Mouse (Mus musculus): ENCODE measurements around the gene Colgalt1.

Gene Colgalt1

DNA sequence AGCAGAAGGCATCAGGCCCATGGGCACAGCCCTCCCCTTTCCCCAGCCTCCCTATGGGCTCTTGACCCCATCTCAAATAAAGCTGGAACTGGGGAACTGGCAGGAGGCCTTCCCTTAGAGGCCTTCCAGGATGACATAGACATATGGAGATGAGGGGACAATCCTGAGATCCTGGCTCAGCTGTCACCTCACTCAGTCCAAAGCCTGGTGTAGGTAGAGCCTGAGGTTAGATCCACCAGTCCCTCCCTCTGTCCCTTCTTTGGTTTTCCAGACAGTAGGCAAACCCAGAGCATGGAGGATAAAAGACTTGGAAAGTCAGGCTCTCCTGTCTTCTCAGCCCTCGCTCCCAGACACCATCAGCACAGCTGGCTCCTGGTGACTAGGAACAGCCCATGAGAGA lies 56.1 kb downstream of the Colgalt1 start:
- in situ Hi-C loops (cut with MseI, MboI): loop anchor here in 1 of 2 experiments (10.0 kb wide), 1 partner anchor 102 kb away; the partner anchor contains the start of genes Nxnl1 and Slc27a1

DNA sequence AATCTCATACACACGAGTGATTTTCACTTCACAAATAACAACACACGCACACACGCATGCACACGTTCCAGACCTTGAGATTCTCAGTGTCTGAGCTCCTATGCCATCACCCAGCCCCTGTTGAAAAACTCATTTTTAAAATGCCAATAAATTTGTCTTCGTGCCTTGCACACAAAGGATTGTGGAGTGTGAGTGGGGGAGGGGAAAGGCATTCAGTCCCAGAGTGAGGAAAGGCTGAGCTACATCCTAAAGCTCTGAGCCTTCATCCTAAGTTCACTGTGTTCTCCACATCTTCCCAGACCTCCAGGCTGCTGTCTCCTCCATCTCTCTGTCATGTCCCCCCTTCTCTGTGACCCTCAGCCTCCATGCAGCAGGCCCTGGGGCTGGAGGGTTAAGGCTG lies 56.5 kb downstream of the Colgalt1 start:
- in situ Hi-C loops (cut with MseI, MboI): loop anchor here in 1 of 2 experiments (10.0 kb wide), 1 partner anchor 102 kb away; the partner anchor contains the start of genes Nxnl1 and Slc27a1

DNA sequence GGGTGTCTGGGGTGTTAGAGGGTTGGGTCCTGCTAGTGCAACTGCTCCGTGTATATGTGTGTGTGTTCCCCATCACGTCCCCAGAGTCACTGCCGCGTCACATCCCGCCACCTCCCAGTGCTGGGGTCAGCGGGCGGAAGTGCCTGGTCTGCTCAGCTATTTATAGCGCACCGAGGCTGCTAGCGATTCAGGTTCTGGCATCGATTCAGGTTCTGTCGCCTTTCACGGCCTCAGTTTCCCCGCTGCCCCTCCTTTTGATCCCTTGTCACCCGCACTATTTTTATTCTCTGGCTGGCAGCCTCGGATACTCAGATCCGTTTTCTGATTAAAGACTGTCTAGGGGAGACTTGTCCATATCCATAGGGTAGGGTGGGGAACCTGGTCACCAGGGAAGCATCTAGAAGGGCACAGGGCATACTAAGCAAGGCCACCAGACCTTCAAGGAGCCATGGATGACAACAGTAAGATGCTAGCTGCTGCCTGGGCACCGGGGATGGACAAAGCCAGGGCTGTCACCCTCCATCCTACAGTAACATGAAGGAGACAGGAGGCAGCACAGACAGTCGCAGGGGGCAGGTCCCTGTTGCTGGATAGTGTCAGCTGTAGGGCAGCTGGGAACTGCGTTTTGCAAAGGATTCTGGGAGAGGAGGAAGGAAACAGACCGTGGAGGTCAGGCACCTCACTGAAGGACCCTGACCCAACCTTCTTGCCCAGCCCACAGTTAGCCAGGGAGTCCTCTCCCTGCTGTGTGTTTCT lies 57.6 kb downstream of the Colgalt1 start:
- in situ Hi-C loops (cut with MseI, MboI): loop anchor here in 1 of 2 experiments (10.0 kb wide), 1 partner anchor 104 kb away; the partner anchor contains the start of genes Nxnl1 and Slc27a1

DNA sequence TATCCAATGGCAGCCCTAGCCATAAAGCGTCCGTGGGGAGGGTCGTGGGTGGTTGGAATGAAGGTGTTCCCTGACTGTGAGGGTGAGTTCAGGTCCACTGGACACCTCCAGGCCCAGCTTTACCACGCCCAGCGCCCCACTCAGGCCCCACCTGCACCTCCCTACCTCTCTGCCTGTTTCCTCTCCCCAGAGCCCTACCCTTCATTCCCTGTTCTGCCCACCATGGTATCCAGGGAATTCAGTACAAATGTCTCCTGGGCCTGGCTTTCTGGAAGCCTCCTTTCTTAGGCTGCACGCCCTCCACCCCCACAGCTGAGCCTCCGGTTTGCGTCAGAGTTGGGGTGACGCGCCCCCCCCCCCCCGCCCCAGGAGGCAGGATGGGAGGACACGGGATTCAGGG lies 59.4 kb downstream of the Colgalt1 start:
- in situ Hi-C loops (cut with MseI, MboI): no loop called here

DNA sequence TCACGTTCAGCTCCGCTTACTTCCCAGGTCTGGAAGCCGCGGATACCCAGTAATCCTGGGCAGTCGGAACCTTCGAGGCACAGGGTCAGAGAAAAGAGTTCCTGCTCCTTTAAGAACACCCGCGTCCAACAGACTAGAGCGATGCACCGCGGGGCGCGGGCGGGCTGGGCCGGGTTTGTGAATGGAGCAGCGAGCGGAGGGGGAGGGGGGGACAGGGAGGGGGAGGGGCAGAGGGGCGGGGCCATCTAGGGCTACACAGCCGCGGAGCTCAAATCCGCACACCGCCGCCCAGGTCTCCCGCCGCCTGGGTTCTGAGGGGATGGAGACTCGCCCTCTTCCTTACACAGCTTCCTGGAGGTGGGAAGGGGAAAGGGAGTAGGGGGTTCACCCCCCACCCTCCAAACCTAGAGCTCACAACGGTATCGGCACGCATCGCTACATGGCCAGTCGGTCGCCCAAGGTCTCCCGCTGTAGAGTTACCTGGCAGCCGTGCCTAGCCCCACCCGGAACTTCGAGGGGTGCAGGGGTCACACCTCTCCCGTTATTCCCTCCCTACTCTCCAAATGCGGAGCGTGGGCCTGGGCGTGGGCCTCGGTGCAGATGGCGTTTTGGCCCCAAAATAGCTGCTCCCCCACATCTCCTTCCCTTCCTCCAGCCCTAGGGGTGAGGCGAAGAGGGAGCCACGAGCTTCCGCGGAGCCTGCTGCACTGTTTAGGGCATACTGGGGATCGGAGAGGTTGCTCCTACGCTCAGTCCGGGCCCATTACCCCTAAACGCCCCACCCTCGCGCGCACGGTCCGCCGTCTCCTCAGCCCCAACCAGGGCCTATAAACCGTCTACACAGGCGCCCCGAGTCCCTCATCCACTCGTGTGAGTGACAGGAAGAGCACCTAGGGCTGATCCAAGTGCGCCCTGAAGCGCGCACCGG lies 60.1 kb downstream of the Colgalt1 start:
- in situ Hi-C loops (cut with MseI, MboI): no loop called here

DNA sequence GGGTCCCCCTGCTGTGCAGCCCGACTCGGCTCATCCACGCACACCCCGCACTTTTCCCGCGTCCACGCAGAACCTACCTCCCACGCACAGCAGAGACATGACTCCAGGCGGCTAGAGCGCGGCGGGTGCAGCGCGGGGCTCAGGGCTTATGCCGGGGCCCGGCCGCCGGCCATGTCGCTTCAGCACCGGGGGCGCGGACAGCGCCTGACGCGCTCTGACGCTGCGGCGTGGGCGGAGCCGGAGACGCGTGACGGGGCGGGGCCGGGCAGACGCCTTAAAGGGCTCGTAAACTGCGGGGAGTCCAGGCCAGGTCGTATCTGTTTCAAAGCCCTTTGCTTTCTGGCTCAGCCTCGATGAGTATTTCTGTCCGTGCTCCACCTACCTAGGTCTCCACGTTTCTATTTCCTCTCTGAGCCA lies 60.8 kb downstream of the Colgalt1 start, which contains the start of gene Unc13a:
Gene Unc13a (minus strand): TSS at position 209 of the 417 bp plus-strand sequence.
- in situ Hi-C loops (cut with MseI, MboI): no loop called here

DNA sequence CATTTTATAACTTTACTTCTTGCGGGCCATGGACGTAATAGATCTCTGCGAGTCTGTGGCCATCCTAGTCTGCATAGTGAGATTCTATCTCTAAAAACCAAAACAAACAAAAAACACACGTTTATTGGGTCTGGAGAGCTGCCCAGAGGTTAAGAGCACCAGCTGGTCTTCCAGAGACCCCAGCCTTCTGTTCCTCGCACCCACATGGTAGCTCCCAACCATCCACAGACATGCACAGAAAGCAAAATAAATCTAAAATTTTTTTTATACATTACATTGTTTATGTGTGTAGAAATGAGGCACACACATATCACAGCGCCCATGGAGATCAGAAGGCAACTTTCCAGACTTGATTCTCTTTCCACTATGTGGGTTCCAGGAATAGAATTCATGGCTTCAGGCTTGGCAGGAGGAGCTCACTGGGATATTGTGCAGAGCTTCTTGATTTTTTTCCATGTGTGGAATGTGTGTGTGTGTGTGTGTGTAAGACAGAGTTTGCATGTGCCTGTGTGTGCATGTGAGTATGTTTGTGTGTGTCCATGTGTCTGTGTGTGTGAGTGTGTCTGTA lies 61.5 kb downstream of the Colgalt1 start:
- in situ Hi-C loops (cut with MseI, MboI): no loop called here

DNA sequence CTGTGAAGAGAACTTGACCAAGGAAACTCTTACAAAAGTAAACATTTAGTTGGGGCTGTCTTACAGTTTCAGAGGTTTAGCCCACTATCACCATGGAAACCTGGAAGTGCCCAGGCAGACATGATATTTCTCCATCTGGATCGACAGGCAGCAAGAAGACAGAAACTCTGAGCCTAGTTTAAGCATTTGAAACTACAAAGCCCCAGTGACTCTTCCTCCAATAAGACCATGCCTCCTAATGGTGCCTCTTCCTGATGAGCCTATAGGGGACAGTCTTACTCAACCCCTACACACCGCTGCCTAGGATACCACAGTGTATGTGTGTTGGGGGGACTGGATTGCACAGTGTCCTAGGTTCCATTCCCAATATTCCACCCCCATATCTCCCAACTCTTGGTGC lies 63.3 kb downstream of the Colgalt1 start:
- in situ Hi-C loops (cut with MseI, MboI): no loop called here
